Mouse (Mus musculus) embryonic facial prominence, embryonic 11.5 days (tissue): ENCODE results near the gene Slc6a5. TPM values are rescaled to one million over a fixed set of nuclear protein-coding genes. Genes with fewer than 3 reads are reported as not detected.

Source experiments
- ATAC-seq: fragments of 200-750 bp; cut with Nextera tagmentation; replicated peaks from 2 replicates; pipeline ENCODE4 v1.8.0; 2017; ENCODE audit warnings: low read depth; ENCODE audit not compliant: insufficient number of reproducible peaks, low FRiP score, low TSS enrichment
- DNase-seq: peaks from one replicate; pipeline ENCODE4 v3.0.0-alpha.2; 2015; ENCODE audit warnings: low spot score
- H3K27ac ChIP-seq: fragments of 300-500 bp; sonication (generic); replicated peaks from 2 replicates; pipeline ENCODE4 v1.5.1; 2014; ENCODE audit warnings: mild to moderate bottlenecking, low read depth, low read length, control low read depth
- H3K27me3 ChIP-seq: fragments of 300-500 bp; sonication (generic); 2 replicates; pipeline ENCODE4 v1.6.1; 2014; ENCODE audit warnings: mild to moderate bottlenecking, low read length, moderate library complexity, mixed read lengths; ENCODE audit not compliant: control insufficient read depth, insufficient read depth
- H3K36me3 ChIP-seq: fragments of 300-500 bp; sonication (generic); replicated peaks from 2 replicates; pipeline ENCODE4 v1.6.1; 2014; ENCODE audit warnings: low read depth, mild to moderate bottlenecking, low read length, moderate library complexity, mixed read lengths; ENCODE audit not compliant: control insufficient read depth, insufficient read depth
- H3K4me1 ChIP-seq: fragments of 300-500 bp; sonication (generic); 2 replicates; pipeline ENCODE4 v1.6.1; 2014; ENCODE audit warnings: low read length, mixed read lengths; ENCODE audit not compliant: control insufficient read depth, insufficient read depth
- H3K4me2 ChIP-seq: fragments of 300-500 bp; sonication (generic); 2 replicates; pipeline ENCODE4 v1.6.1; 2014; ENCODE audit warnings: low read depth, mild to moderate bottlenecking, control low read depth, low read length, moderate library complexity
- H3K4me3 ChIP-seq: fragments of 300-500 bp; sonication (generic); 2 replicates; pipeline ENCODE4 v1.5.1; 2014; ENCODE audit warnings: low read depth, low read length, control low read depth
- H3K9ac ChIP-seq: fragments of 300-500 bp; sonication (generic); replicated peaks from 2 replicates; pipeline ENCODE4 v1.6.1; 2014; ENCODE audit warnings: mild to moderate bottlenecking, control low read depth, low read length
- H3K9me3 ChIP-seq: fragments of 300-500 bp; sonication (generic); replicated peaks from 2 replicates; pipeline ENCODE4 v1.6.1; 2016; ENCODE audit warnings: mild to moderate bottlenecking, low read length, inconsistent platforms, mixed read lengths; ENCODE audit not compliant: control insufficient read depth
- WGBS: fragments of 180-500 bp; shearing (Covaris S2); extraction: QIAGEN DNeasy Blood & Tissue Kit; methylation state at CpG from one replicate; pipeline ENCODE4 v1.1.7; 2014; 5-methylcytosine and 5-hydroxymethylcytosine counted together
- polyA plus RNA-seq: library from polyadenylated mRNA; unstranded; fragments of >200 nt; fragmentation: Nextera tagmentation; extraction: Ambion mirVana; gene quantifications from 2 replicates; pipeline ENCODE4 v1.2.1, GENCODE M21; 2014

Gene Slc6a5
- 0.06 and 0.15 TPM in 2 replicates for polyA plus RNA-seq

GRCm38 (mm10) chr7:49909850-49910249 is at the start of gene Slc6a5:
TSS of gene Slc6a5 (plus strand) at chr7:49910146.
- Histone ChIP-seq H3K27me3 (peaks cover 83% of the 10 kb centered on the region), H3K4me2 (no peak within 1 kb of the TSS), H3K4me3 (no peak within 1 kb of the TSS), H3K9me3 (no peaks in the 10 kb centered on the region), H3K9ac (no peak within 1 kb of the TSS), H3K36me3 (no peaks in the 10 kb centered on the region), H3K27ac (no peak within 1 kb of the TSS), H3K4me1 (no peaks in the 10 kb centered on the region)
- DNase-seq = no peak
- no peak for ATAC-seq
- WGBS = 2% methylated on average over 15 of the region's 15 CpGs

GRCm38 (mm10) chr7:49861196-49861595 is 48.8 kb upstream of the Slc6a5 start:
- no peak for ATAC-seq
- H3K27me3 ChIP-seq = no peaks in the 10 kb centered on the region
- no peak overlapping the region for H3K27ac ChIP-seq
- WGBS = 97% methylated on average over 2 of the region's 2 CpGs
- H3K9me3 ChIP-seq = no peaks in the 10 kb centered on the region
- DNase-seq = no peak
- H3K4me2 ChIP-seq = no peak overlapping the region
- no peaks in the 10 kb centered on the region for H3K36me3 ChIP-seq
- no peak overlapping the region for H3K4me3 ChIP-seq
- H3K9ac ChIP-seq = no peak overlapping the region
- no peaks in the 10 kb centered on the region for H3K4me1 ChIP-seq

DNA sequence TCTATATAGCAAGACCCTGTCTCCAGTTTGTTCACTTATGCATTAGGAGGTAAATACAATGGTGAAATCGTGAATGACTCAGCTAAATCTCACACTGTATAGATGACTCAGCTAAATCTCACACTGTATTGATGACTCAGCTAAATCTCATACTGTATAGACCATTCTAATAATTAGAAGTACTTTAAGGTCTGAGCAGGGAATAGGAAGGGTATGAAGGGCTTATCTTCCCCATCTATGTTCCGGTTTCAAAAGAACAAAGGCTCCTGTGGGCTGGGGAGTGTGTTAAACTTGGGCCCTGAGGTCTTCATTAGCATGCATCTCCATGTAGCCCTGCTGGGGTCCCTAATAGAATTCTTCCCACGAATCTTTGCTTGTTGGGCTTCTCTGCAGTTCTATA is 46.2 kb upstream of the Slc6a5 start:
- H3K27ac ChIP-seq = no peak overlapping the region
- no peak for ATAC-seq
- H3K4me3 ChIP-seq = no peak overlapping the region
- no peaks in the 10 kb centered on the region for H3K9me3 ChIP-seq
- H3K36me3 ChIP-seq = no peaks in the 10 kb centered on the region
- no peak overlapping the region for H3K9ac ChIP-seq
- no peaks in the 10 kb centered on the region for H3K27me3 ChIP-seq
- H3K4me1 ChIP-seq = no peaks in the 10 kb centered on the region
- DNase-seq = no peak
- WGBS = 69% methylated on average over 3 of the region's 3 CpGs
- H3K4me2 ChIP-seq = no peak overlapping the region

DNA sequence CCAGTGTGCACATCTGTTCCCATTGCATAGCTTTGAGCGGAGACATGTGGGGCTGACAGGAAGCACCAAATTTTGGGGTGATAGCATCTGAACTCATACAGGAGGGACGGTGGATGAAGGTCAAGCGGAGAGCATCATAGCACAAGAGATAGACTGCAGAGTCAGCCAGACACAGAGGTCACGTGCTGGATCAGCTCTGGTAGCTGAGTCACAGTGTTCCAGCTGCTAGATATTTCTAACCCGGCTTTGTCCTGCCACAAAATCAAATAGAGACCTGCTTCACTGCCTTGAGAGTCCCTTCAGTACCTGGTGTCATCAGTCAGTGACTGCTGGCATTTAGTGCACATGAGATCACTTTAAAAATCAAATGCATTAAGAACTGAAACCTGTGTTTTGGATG is 40.3 kb upstream of the Slc6a5 start:
- no peaks in the 10 kb centered on the region for H3K27me3 ChIP-seq
- H3K36me3 ChIP-seq = no peaks in the 10 kb centered on the region
- H3K4me1 ChIP-seq = no peaks in the 10 kb centered on the region
- WGBS = 76% methylated on average over 5 of the region's 5 CpGs
- H3K9ac ChIP-seq = no peak overlapping the region
- H3K27ac ChIP-seq = no peak overlapping the region
- DNase-seq = no peak
- no peak for ATAC-seq
- no peaks in the 10 kb centered on the region for H3K9me3 ChIP-seq
- H3K4me3 ChIP-seq = no peak overlapping the region
- H3K4me2 ChIP-seq = no peak overlapping the region

DNA sequence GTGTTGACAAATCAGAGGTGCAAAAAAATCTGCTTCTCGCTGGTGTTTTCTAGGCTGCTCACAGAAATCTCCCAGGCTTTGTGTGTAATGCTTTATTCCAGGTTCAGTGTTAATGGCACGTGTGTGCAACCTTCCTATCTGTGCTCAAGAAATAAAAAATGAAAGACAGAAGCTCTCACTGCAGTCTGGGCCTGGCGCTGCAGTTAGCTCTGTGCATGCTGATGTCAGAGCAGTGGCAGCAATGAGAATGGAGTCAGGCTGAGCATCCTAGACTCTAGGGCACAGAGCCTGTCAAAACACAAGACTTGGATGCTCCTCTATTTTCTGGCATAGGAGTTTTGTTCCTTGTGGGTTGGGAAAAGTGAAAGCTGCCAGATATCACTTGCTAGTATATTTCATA is 39.7 kb upstream of the Slc6a5 start:
- Histone ChIP-seq H3K36me3 (no peaks in the 10 kb centered on the region), H3K9ac (no peak overlapping the region), H3K27me3 (no peaks in the 10 kb centered on the region), H3K4me1 (no peaks in the 10 kb centered on the region), H3K27ac (no peak overlapping the region), H3K4me3 (no peak overlapping the region), H3K4me2 (no peak overlapping the region), H3K9me3 (no peaks in the 10 kb centered on the region)
- WGBS = 80% methylated on average over 3 of the region's 3 CpGs
- DNase-seq (no peak), ATAC-seq (no peak)

DNA sequence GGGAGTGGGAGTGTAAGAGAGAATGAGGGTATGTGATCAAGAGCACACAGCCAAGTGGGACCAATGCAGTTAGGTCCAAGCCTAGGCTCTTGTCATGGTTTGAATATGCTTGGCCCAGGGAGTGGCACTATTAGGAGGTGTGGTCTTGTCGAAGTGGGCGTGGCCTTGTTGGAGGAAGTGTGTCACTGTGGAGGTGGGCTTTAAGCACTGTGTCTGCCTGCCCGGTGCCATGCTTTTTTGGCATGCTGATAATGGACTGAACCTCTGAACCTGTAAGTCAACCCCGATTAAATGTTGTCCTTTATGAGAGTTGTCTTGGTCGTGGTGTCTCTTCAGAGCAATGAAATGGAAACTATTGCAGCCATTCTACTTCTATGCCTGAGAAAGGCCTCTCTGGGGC is 32.6 kb upstream of the Slc6a5 start:
- no peak overlapping the region for H3K4me2 ChIP-seq
- H3K9ac ChIP-seq = no peak overlapping the region
- no peaks in the 10 kb centered on the region for H3K9me3 ChIP-seq
- no peaks in the 10 kb centered on the region for H3K4me1 ChIP-seq
- no peak overlapping the region for H3K4me3 ChIP-seq
- no peaks in the 10 kb centered on the region for H3K36me3 ChIP-seq
- ATAC-seq = no peak
- DNase-seq = no peak
- H3K27ac ChIP-seq = no peak overlapping the region
- H3K27me3 ChIP-seq = no peaks in the 10 kb centered on the region
- WGBS = 79% methylated on average over 5 of the region's 5 CpGs

DNA sequence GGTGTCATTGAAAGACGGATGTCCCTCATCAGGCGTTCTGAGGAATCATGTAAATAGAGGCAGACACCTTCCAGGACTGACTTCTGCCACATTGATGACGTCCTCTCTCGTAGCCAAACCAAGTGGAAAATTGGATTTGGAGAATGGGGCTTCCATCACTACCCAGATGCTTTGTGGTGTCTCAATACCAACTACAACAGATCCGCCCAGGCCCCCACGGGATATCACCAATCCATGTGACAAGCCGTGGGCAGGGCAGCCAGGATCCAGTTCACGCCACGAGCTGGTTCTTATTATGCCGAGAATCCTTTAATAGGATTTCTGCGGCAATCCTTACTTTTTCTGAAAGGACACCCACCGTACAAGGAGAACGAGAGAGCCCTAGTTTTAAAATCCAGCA is 30.9 kb upstream of the Slc6a5 start:
- WGBS = 73% methylated on average over 13 of the region's 13 CpGs

GRCm38 (mm10) chr7:49879998-49880707 is 29.8 kb upstream of the Slc6a5 start:
- 79% methylated on average over 8 of the region's 8 CpGs for WGBS
- Histone ChIP-seq H3K36me3 (no peaks in the 10 kb centered on the region), H3K4me1 (no peaks in the 10 kb centered on the region), H3K4me3 (no peak overlapping the region), H3K4me2 (no peak overlapping the region), H3K9ac (no peak overlapping the region), H3K27me3 (no peaks in the 10 kb centered on the region), H3K27ac (no peak overlapping the region), H3K9me3 (no peaks in the 10 kb centered on the region)
- DNase-seq = no peak
- no peak for ATAC-seq

More for the DNA sequence above, 30.9 kb upstream of the Slc6a5 start:
- no peaks in the 10 kb centered on the region for H3K9me3 ChIP-seq
- H3K4me2 ChIP-seq = no peak overlapping the region
- H3K27me3 ChIP-seq = no peaks in the 10 kb centered on the region
- no peak for DNase-seq
- no peak overlapping the region for H3K27ac ChIP-seq
- H3K4me3 ChIP-seq = no peak overlapping the region
- no peak overlapping the region for H3K9ac ChIP-seq
- no peaks in the 10 kb centered on the region for H3K36me3 ChIP-seq
- ATAC-seq = no peak
- no peaks in the 10 kb centered on the region for H3K4me1 ChIP-seq
